Mouse (Mus musculus) liver, embryonic 11.5 days (tissue): ENCODE measurements at regions not wholly inside any gene's neighbourhood (a gene's known extent, or its start where the extent isn't known, plus 50 kb on each side); places are given as distances from the start of the nearest gene placed in this dataset.

Experiments
- ATAC-seq: fragments of 200-750 bp; cut with Nextera tagmentation; replicated peaks from 2 replicates; pipeline ENCODE4 v1.8.0; 2017; ENCODE audit warnings: moderate number of reproducible peaks, mild to moderate bottlenecking, moderate TSS enrichment, moderate library complexity; ENCODE audit not compliant: low FRiP score
- DNase-seq: peaks from one replicate; pipeline ENCODE4 v3.0.0-alpha.2; 2017; ENCODE audit warnings: low spot score
- H3K27ac ChIP-seq: fragments of 300-500 bp; sonication (generic); 2 replicates; pipeline ENCODE4 v1.5.1; 2014; ENCODE audit warnings: mild to moderate bottlenecking, low read depth, low read length, control low read depth
- H3K27me3 ChIP-seq: fragments of 300-500 bp; sonication (generic); replicated peaks from 2 replicates; pipeline ENCODE4 v1.6.1; 2014; ENCODE audit warnings: low read length, mixed read lengths; ENCODE audit not compliant: control insufficient read depth, insufficient read depth
- H3K36me3 ChIP-seq: fragments of 300-500 bp; sonication (generic); 2 replicates; pipeline ENCODE4 v1.6.1; 2014; ENCODE audit warnings: mild to moderate bottlenecking, low read length, moderate library complexity, mixed read lengths; ENCODE audit not compliant: control insufficient read depth, insufficient read depth
- H3K4me1 ChIP-seq: fragments of 300-500 bp; sonication (generic); replicated peaks from 2 replicates; pipeline ENCODE4 v1.6.1; 2014; ENCODE audit warnings: low read length, mixed read lengths; ENCODE audit not compliant: control insufficient read depth, insufficient read depth
- H3K4me2 ChIP-seq: fragments of 300-500 bp; sonication (generic); 2 replicates; pipeline ENCODE4 v1.6.1; 2014; ENCODE audit warnings: mild to moderate bottlenecking, control low read depth, moderate library complexity
- H3K4me3 ChIP-seq: fragments of 300-500 bp; sonication (generic); 2 replicates; pipeline ENCODE4 v1.5.1; 2014; ENCODE audit warnings: low read depth, low read length, control low read depth
- H3K9ac ChIP-seq: fragments of 300-500 bp; sonication (generic); 2 replicates; pipeline ENCODE4 v1.6.1; 2014; ENCODE audit warnings: low read depth, low read length, control low read depth
- H3K9me3 ChIP-seq: fragments of 300-500 bp; sonication (generic); 2 replicates; pipeline ENCODE4 v1.6.1; 2016; ENCODE audit warnings: low read length, inconsistent platforms, mixed read lengths; ENCODE audit not compliant: control insufficient read depth
- WGBS: fragments of 180-500 bp; shearing (Covaris S2); extraction: QIAGEN DNeasy Blood & Tissue Kit; methylation state at CpG from one replicate; pipeline ENCODE4 v1.1.7; 2014; 5-methylcytosine and 5-hydroxymethylcytosine counted together

DNA sequence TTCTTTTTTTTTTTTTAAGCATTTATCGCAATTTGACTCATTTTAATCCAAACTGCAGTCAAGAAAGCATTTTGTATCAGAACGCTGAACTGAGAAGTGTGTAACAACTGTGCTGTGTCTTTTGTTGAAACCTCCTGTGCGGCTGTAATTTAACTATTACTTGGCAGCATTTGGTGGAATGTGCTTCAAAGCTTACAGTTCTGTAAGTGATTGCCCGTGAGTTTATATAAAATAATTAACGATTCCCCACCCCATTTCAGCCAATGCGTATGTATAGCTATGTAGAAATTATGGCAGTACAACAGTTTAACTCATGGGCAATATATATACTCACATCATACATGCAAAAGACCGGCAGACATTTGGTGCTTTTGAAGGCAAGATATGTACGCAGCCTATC, 421.8 kb upstream of the Ubash3b start:
- Histone ChIP-seq H3K9me3 (no peaks in the 10 kb centered on the region), H3K9ac (peak overlapping the region; percentile 56), H3K27ac (peak overlapping the region; percentile 64), H3K27me3 (peaks cover 3% of the 10 kb centered on the region; the same call in 1 of the 2 replicates), H3K4me2 (peak overlapping the region; percentile 54), H3K36me3 (no peaks in the 10 kb centered on the region), H3K4me3 (peak overlapping the region; percentile 38), H3K4me1 (no peaks in the 10 kb centered on the region)
- DNase-seq (no peak), ATAC-seq (no peak)
- WGBS: 67% methylated on average over 8 of the region's 8 CpGs

DNA sequence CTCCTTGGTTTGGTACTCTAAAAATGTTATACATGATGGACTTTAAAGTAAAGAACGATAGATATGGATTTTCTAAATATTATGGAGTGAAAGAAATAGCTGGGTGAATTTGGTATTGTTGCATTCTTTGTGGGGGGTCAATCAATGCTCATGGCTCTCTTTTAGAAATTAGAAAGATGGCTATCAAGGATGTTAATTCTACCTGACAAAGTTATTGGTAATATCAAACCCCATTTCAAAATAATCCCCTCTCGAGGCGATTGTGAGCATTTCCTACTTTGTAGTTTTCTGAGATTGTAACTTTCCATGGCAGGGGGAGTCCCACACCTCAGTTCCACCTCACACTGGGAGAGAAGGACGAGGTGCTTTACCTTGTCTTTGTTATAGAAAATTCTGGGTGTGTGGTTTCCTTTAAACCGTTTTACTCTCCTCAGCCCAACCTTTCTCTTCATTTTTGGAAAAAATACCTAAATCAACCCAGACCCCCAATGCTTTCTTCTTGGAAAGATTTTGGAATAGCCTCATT, 421.3 kb upstream of the Ubash3b start:
- H3K9ac ChIP-seq: peak overlapping the region; percentile 56
- H3K27me3 ChIP-seq: peaks cover 3% of the 10 kb centered on the region; the same call in 1 of the 2 replicates
- peak overlapping the region; percentile 54 for H3K4me2 ChIP-seq
- peak overlapping the region; percentile 64; the same call in 1 of the 2 replicates for H3K27ac ChIP-seq
- no peaks in the 10 kb centered on the region for H3K4me1 ChIP-seq
- H3K9me3 ChIP-seq: no peaks in the 10 kb centered on the region
- 43% methylated on average over 5 of the region's 5 CpGs for WGBS
- no peaks in the 10 kb centered on the region for H3K36me3 ChIP-seq
- no peak for DNase-seq
- H3K4me3 ChIP-seq: peak overlapping the region; percentile 38
- ATAC-seq: no peak

DNA sequence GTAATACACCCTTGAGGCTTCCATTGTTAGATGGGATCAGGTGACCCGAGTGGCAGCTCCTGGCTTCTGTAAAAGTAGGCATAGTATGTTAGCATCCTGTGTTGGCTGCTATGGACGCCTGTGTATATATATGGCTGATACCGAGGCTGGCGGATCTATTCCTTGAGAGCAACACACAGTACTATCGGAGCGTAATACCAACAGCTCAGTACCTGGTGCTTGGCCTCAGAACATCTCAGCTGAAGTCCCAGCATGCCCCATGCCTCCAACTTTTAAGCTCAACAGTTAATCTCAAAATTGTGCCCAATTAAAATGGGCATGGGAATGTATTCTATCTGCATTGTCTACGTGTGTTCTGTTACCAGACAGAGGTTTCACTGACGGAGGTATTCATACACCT, 420.7 kb upstream of the Ubash3b start:
- H3K4me1 ChIP-seq: no peaks in the 10 kb centered on the region
- H3K9me3 ChIP-seq: no peaks in the 10 kb centered on the region
- H3K27me3 ChIP-seq: peaks cover 3% of the 10 kb centered on the region; the same call in 1 of the 2 replicates
- H3K27ac ChIP-seq: peak overlapping the region; percentile 53
- peak overlapping the region; percentile 56 for H3K4me2 ChIP-seq
- no peak for DNase-seq
- H3K36me3 ChIP-seq: no peaks in the 10 kb centered on the region
- H3K4me3 ChIP-seq: peak overlapping the region; percentile 42
- ATAC-seq: no peak
- WGBS: 50% methylated on average over 8 of the region's 8 CpGs
- H3K9ac ChIP-seq: peak overlapping the region; percentile 65

DNA sequence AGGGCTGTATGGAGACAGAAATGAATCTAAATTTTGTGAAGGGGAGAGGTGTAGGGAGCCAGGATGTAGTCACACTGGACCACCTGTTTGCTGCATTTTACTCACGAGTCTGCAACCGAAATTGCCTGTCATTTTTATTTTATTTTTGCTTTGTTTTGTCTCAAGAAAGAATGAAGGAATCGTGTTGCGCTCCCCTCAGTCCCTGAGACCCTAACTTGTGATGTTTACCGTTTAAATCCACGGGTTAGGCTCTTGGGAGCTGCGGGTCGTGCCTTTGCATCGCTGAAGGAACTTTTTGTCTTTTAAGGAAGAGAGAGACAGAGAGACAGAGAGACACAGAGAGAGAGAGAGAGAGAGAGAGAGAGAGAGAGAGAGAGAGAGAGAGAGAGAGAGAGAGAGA, 420.2 kb upstream of the Ubash3b start:
- peak overlapping the region; percentile 53 for H3K27ac ChIP-seq
- DNase-seq (no peak), ATAC-seq (no peak)
- H3K9me3 ChIP-seq: no peaks in the 10 kb centered on the region
- peak overlapping the region; percentile 65 for H3K9ac ChIP-seq
- H3K27me3 ChIP-seq: peaks cover 3% of the 10 kb centered on the region; the same call in 1 of the 2 replicates
- peak overlapping the region; percentile 56 for H3K4me2 ChIP-seq
- H3K4me1 ChIP-seq: no peaks in the 10 kb centered on the region
- WGBS: 24% methylated on average over 9 of the region's 9 CpGs
- peak overlapping the region; percentile 42 for H3K4me3 ChIP-seq
- no peaks in the 10 kb centered on the region for H3K36me3 ChIP-seq

DNA sequence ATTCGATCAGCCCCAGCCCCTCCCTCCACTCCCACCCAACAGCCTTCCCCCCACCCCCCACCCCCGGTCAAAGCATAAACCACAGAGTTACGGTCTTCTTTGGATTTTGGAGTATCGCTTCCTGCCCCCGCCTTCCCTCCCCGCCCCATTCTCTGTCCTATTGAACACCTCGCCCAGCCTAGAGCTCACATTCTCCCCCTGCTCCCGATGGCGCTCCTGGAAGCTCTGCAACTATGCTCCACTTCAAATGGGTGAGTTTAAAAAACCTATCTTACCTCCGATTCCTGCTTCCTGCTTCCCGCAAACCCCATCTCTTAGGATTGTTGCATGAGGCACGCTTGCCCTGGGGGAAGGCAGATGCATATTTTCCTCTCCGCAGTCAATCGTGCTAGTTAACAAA, 419.7 kb upstream of the Ubash3b start:
- H3K27ac ChIP-seq: peak overlapping the region; percentile 53
- H3K4me2 ChIP-seq: peak overlapping the region; percentile 56
- H3K4me3 ChIP-seq: peak overlapping the region; percentile 42
- DNase-seq: peak; percentile 35
- H3K27me3 ChIP-seq: peaks cover 3% of the 10 kb centered on the region; the same call in 1 of the 2 replicates
- 3% methylated on average over 14 of the region's 14 CpGs for WGBS
- no peaks in the 10 kb centered on the region for H3K9me3 ChIP-seq
- ATAC-seq: no peak
- peak overlapping the region; percentile 23 for H3K9ac ChIP-seq
- H3K4me1 ChIP-seq: no peaks in the 10 kb centered on the region
- H3K36me3 ChIP-seq: no peaks in the 10 kb centered on the region

DNA sequence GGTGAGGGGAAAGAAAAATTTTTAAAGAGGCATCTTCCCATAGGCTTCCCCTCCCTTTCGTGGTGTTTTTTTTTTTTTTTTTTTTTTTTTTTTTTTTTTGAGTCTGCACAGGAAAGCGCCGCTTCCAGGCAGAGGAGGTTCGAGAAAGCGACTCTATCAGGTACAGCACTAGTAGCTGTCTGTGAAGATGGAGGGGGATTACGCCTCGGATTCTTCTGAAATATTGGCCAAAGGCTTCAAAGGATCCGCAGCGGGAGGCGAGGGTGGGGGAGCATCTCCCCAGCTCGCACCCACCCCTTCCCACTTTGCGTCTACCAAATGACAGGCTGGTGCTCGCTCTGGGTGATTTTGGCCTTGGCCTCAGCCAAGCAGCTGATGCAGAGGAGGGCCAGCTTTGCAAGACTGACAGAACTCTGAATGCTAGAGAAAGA, 419.1 kb upstream of the Ubash3b start:
- H3K9ac ChIP-seq: peak overlapping the region; percentile 57
- H3K27me3 ChIP-seq: peaks cover 3% of the 10 kb centered on the region; the same call in 1 of the 2 replicates
- ATAC-seq: no peak
- peak overlapping the region; percentile 42 for H3K4me3 ChIP-seq
- H3K4me1 ChIP-seq: no peaks in the 10 kb centered on the region
- H3K4me2 ChIP-seq: peak overlapping the region; percentile 56
- no peaks in the 10 kb centered on the region for H3K9me3 ChIP-seq
- H3K27ac ChIP-seq: peak overlapping the region; percentile 53; the same call in 1 of the 2 replicates
- 3% methylated on average over 13 of the region's 13 CpGs for WGBS
- H3K36me3 ChIP-seq: no peaks in the 10 kb centered on the region
- DNase-seq: peak; percentile 48

DNA sequence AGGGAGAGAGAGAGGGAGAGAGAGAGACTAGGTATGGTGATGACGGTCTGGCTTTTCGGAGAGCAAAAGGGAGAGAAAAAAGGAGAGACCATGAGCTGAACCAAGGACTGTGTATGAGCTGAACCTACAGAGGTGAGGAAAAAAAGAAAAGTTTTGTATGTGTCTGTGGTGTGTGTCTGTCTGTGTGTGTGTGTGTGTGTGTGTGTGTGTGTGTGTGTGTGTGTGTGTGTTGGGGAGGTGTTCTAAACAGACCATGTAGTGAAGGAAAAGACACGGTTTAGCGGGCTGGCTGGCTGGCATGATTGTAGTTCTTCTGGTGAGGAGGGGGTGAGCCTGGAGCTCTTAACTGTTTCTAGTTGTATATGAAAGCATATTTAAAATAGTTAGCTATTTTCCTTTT, 418.6 kb upstream of the Ubash3b start:
- Histone ChIP-seq H3K4me2 (peak overlapping the region; percentile 56), H3K9me3 (no peaks in the 10 kb centered on the region), H3K36me3 (no peaks in the 10 kb centered on the region), H3K9ac (peak overlapping the region; percentile 57; the same call in 1 of the 2 replicates), H3K4me3 (peak overlapping the region; percentile 42), H3K4me1 (no peaks in the 10 kb centered on the region), H3K27me3 (peaks cover 3% of the 10 kb centered on the region; the same call in 1 of the 2 replicates), H3K27ac (peak overlapping the region; percentile 53)
- ATAC-seq (no peak), DNase-seq (no peak)
- 18% methylated on average over 4 of the region's 4 CpGs for WGBS

DNA sequence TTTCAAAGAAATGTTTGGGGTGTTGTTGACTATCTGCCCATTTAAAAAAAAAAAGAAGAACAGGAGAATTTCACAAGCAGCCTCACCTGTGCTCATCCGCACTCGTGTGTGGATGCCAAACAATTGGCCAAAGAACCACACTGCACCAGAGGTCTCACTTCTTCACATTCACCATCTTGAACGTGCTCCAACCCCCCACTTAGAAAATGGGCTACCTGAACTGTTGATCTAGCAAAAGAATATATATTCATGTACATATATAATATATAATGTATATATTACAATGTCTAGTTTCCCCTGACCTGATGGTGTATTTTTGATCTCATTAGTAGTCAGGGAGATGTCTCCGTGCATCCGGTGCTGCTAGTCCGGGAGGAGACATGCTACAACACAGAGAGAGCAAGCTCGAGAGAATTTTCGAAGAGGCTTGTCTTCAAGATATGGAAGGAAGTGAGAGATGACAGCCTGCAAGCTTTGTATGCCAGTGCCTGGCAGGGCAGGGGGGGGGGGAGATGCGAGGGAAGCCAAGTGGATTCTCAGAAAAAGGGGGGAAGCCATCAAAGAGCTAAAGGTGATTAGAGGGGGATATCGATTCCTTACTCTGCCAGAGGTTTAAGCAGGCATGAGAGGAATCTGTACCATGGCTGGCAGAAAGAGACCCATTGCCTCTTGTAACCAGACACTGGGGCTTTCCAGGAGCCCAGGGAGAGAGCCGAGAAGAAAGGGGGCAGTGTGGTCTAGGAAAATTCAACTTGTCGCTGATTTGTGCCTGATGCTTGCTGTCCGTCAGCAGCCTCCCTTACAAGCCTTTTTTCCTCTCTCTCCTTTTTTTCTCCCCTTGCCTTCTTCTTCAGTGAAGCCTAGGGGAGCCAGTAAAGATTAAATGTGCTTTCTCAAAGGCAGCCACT, 417.9 kb upstream of the Ubash3b start:
- WGBS: 44% methylated on average over 13 of the region's 13 CpGs
- Histone ChIP-seq H3K4me3 (peak overlapping the region; percentile 42), H3K27ac (peak overlapping the region; percentile 53), H3K27me3 (peaks cover 3% of the 10 kb centered on the region; the same call in 1 of the 2 replicates), H3K4me1 (no peaks in the 10 kb centered on the region), H3K4me2 (peak overlapping the region; percentile 56), H3K9me3 (no peaks in the 10 kb centered on the region), H3K36me3 (no peaks in the 10 kb centered on the region), H3K9ac (peak overlapping the region; percentile 57; the same call in 1 of the 2 replicates)
- ATAC-seq (no peak), DNase-seq (peak; percentile 36)
